8 mouse cellular contexts compared by ENCODE assay signal in the genomic region with DNA sequence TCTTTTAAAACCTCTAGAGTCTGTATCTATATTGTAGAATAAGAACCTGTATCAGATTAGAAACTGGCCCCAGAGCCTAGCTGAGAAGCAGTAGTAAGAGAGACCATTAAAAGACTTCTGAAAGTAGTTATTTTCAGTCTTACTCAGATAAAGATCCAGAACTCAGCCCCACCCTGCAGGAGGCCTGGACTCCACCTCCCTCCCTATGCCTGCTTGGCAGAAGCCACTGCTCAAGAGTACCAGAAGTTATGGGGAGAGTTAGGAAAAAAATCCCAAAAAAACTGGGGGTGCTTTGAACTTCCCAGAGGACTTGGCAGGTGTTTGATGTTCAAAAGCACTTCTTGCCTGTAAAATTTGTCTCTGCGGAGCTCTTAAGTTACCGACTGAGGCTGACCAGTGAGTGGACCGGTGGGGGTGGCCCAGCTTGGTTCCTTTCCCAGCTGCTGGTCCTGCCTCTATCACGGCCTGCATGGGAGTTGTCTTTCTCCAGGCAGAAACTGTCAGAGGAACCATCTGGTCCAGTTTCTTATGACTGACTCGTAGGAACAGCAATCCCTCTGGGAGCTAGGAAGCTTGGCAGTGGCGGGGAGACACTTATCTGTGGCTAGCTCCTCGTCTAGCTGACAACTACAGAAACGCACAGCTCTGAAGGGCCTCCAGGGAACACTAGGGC.
DNase-seq lines count a peak whose midpoint lies in the region; TF ChIP-seq lines count a peak whose summit lies in the region.

No protein-coding gene starts in this region.

- DNase-seq in left cerebral cortex, adult 2 months (ENCODE audit: extremely low spot score in 1 of 2, low spot score in 2 of 2), result peak in 1 of 2 experiments; percentile 42
- DNase-seq in left cerebral cortex, adult 11 months (ENCODE audit: low spot score), result no peak
- DNase-seq in gastrocnemius, adult 2 months, result peak; percentile 74
- DNase-seq in heart, postnatal 14 days, result peak; percentile 74 to 75
- DNase-seq in lung, postnatal 4 days, result peak; percentile 31 to 62
- DNase-seq in spleen, postnatal 10 days (ENCODE audit: low spot score in 2 of 2), result no peak
- no peak for DNase-seq in adrenal gland, postnatal 4 days (ENCODE audit: low spot score in 2 of 2)
- DNase-seq in embryo, embryonic 11 days, result no peak

- intact Hi-C loops in left cerebral cortex, adult 2 months (cut with DNase I), result no loop called here
- intact Hi-C loops in gastrocnemius, adult 2 months (cut with DNase I), result no loop called here
- intact Hi-C loops in heart, postnatal 14 days (cut with DNase I), result no loop called here

- no peak overlapping the region for H3K4me3 ChIP-seq in left cerebral cortex, adult 2 months
- no peak overlapping the region for H3K4me3 ChIP-seq in gastrocnemius, adult 2 months

- peak overlapping the region; percentile 75 for H3K27ac ChIP-seq in left cerebral cortex, adult 2 months
- H3K27ac ChIP-seq in gastrocnemius, adult 2 months, result peak overlapping the region; percentile 61

- TF ChIP-seq CTCF in left cerebral cortex, adult 2 months (IDR thresholded peaks at IDR 0.05), result no peak
- no peak for TF ChIP-seq CTCF in gastrocnemius, adult 2 months (IDR thresholded peaks at IDR 0.05)

Comparison
In these comparisons a context has a peak if more than half of its experiments do, and no peak if none do; other contexts are left out.
1. DNase-seq: peak in gastrocnemius, adult 2 months (single experiment), heart, postnatal 14 days (2 of 2) and lung, postnatal 4 days (2 of 2); none in left cerebral cortex, adult 11 months (single experiment), spleen, postnatal 10 days (0 of 2), adrenal gland, postnatal 4 days (0 of 2) and embryo, embryonic 11 days (single experiment).